Mouse (Mus musculus): Measurements from ENCODE around the gene BC029722.
A peak's percentile ranks its signal among the peaks of the same experiment; 100 is the strongest.

GRCm38 (mm10) chr2:155778004-155778403 is 41.2 kb downstream of the BC029722 start:
- TF ChIP-seq CTCF (IDR thresholded peaks at IDR 0.05; ENCODE audit: borderline replicate concordance, insufficient read depth, low read depth, low read length) (no peak), POLR2A (IDR thresholded peaks at IDR 0.05; ENCODE audit: borderline replicate concordance, insufficient read depth, low read length) (0 out of 2 replicates have a peak, but pooled peaks have one; percentile 3)

Measured in cerebellum, adult 2 months (tissue).